Mouse (Mus musculus) embryonic stem cell, embryonic (primary cell): ENCODE data around the gene Cd300lg.

Experiments
- CTCF ChIA-PET, 4 experiments: fragments of 300-600 bp in 2 of 4; fragments of 350-600 bp in 2 of 4; sonication (Branson Sonifier 250); formaldehyde crosslinking; loops; one replicate each; lab custom pipeline; 2022; ENCODE audit warnings: inconsistent platforms in 2 of 4; lab: Charles Lee
- POLR2A ChIA-PET, 4 experiments: fragments of 300-600 bp in 2 of 4; fragments of 350-600 bp in 2 of 4; sonication (Branson Sonifier 250); formaldehyde crosslinking; loops; one replicate each; lab custom pipeline; 2022; ENCODE audit warnings: antibody characterized with exemption in 4 of 4, inconsistent platforms in 1 of 4; lab: Charles Lee

Gene Cd300lg

GRCm38 (mm10) chr11:102034887-102035286, 6.4 kb upstream of the Cd300lg start:
- ChIA-PET POLR2A (interaction anchor here in 2 of 4 experiments (0.6 kb wide), 2 partner anchors 242 to 391 kb away, joined by 3 to 4 read pairs; no protein-coding TSS in a partner anchor), CTCF (interaction anchor here in 1 of 4 experiments (1.3 kb wide), 1 partner anchor 19 kb away, joined by 4 read pairs; no protein-coding TSS in a partner anchor)

GRCm38 (mm10) chr11:102035456-102035960, 5.8 kb upstream of the Cd300lg start:
- ChIA-PET POLR2A (interaction anchor here in 1 of 4 experiments (0.6 kb wide), 1 partner anchor 242 kb away, joined by 3 read pairs; no protein-coding TSS in a partner anchor), CTCF (interaction anchor here in 1 of 4 experiments (1.3 kb wide), 1 partner anchor 18 kb away, joined by 4 read pairs; no protein-coding TSS in a partner anchor)

DNA sequence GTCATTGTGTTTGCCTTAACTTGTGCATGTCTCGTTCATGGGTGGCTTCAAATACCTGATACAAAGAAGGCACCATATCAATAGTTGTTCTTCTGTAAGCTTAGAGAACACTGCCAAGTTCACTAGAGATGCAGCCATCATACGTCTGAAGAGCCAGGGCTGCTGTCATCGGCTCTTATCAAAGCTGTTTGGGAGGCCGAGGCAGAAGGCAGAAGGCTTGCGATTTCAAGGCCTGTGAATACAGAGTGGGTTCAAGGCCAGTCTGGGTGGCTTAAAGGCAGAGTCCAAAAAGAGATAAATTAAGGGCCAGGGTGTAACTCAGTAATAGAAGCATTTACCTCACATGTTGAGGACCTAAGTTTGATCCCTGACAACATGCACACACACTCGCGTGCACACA, 5.0 kb upstream of the Cd300lg start:
- ChIA-PET POLR2A (interaction anchor here in 2 of 4 experiments (0.6 to 1.0 kb wide), 4 partner anchors 30 to 297 kb away, joined by 3 to 4 read pairs (median 3); partner anchors contain the start of gene Cfap97d1 (in 1 of the 2)), CTCF (interaction anchor here in 3 of 4 experiments (0.7 to 6.3 kb wide), 4 partner anchors 10 to 304 kb away, joined by 3 to 84 read pairs (median 4); partner anchors contain the start of genes Cfap97d1 (in 1 of the 3), Dhx8 (in 1 of the 3) and Dusp3 (in 1 of the 3))

DNA sequence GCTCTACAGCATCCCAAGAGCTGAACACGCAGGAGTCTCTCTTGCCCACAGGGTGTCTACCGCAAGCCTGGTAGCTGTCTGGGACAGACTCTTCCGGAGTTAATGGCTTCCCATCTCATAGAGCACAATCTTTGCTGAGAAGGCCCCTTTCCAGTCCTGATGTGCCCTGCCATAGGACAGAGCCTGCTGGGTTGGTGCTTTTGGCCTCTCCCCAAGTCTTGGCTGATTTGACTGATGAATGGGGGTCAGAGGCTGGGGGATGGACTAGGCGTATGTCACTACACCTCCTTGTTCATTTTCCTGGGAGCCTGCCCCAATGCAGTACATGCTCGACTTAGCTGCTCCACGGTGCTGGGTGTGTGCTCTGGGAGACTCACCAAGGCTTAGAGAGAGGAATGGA, 3.5 kb upstream of the Cd300lg start:
- ChIA-PET CTCF (interaction anchor here in 3 of 4 experiments (0.6 to 6.3 kb wide), 11 partner anchors 10 to 1022 kb away, joined by 3 to 84 read pairs (median 4); partner anchors contain the start of genes Cfap97d1 (in 1 of the 3) and Dusp3 (in 1 of the 3)), POLR2A (interaction anchor here in 1 of 4 experiments (0.6 kb wide), 1 partner anchor 49 kb away, joined by 3 read pairs; no protein-coding TSS in a partner anchor)

- ChIA-PET POLR2A (interaction anchor here in 3 of 4 experiments (0.5 to 1.9 kb wide), 20 partner anchors 11 to 398 kb away, joined by 3 to 37 read pairs (median 3); partner anchors contain the start of genes Cfap97d1 (in 2 of the 3), BC030867 (in 1 of the 3), Dusp3 (in 1 of the 3) and Hdac5 (in 1 of the 3)), CTCF (interaction anchor here (0.5 to 6.3 kb wide), 101 partner anchors 8 to 1567 kb away, joined by 3 to 84 read pairs (median 4); partner anchors contain the start of genes Dusp3 (in 4 of the 4), Cfap97d1 (in 3 of the 4), Asb16 (in 1 of the 4) and BC030867 (in 1 of the 4))
These were observed 1.7 kb upstream of the Cd300lg start for GRCm38 (mm10) chr11:102039487-102040137.

- POLR2A ChIA-PET, result interaction anchor here in 3 of 4 experiments (0.5 to 1.9 kb wide), 20 partner anchors 10 to 397 kb away, joined by 3 to 37 read pairs (median 3); partner anchors contain the start of genes Cfap97d1 (in 3 of the 3), BC030867 (in 1 of the 3), Dusp3 (in 1 of the 3) and Hdac5 (in 1 of the 3)
- CTCF ChIA-PET, result interaction anchor here (0.5 to 6.3 kb wide), 110 partner anchors 8 to 1568 kb away, joined by 3 to 84 read pairs (median 4); partner anchors contain the start of genes Dusp3 (in 4 of the 4), Cfap97d1 (in 3 of the 4), Asb16 (in 1 of the 4) and BC030867 (in 1 of the 4)
These were observed 1.2 kb upstream of the Cd300lg start for GRCm38 (mm10) chr11:102040138-102040524.

DNA sequence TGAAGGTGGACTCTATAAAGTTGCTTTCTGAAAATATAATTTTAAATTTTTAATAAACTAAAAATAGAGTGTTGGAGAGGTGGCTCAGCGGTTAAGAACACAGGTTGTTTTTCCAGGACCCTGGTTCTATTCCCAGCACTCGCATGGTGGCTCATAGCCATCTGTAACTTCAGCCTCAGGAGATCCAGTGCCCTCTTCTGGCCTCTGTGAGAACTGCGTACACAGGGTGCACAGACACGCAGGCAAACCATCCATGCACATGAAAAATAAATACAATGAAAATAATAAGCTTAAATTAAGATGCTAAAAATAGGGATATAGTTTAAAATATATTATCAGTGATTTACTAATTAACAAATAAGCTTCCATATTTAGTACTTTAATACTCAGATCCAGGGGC, 663 bp upstream of the Cd300lg start:
- ChIA-PET CTCF (interaction anchor here (0.5 to 6.3 kb wide), 101 partner anchors 9 to 1117 kb away, joined by 3 to 84 read pairs (median 4); partner anchors contain the start of genes Dusp3 (in 4 of the 4), Cfap97d1 (in 2 of the 4), Asb16 (in 1 of the 4) and BC030867 (in 1 of the 4)), POLR2A (interaction anchor here in 3 of 4 experiments (0.7 to 1.9 kb wide), 18 partner anchors 9 to 397 kb away, joined by 3 to 37 read pairs (median 4); partner anchors contain the start of genes Cfap97d1 (in 3 of the 3), BC030867 (in 1 of the 3), Dusp3 (in 1 of the 3) and Hdac5 (in 1 of the 3))

- ChIA-PET CTCF (interaction anchor here in 3 of 4 experiments (0.5 to 2.1 kb wide), 5 partner anchors 11 to 105 kb away, joined by 3 to 5 read pairs (median 4); no protein-coding TSS in a partner anchor), POLR2A (interaction anchor here in 2 of 4 experiments (0.5 to 0.7 kb wide), 3 partner anchors 11 to 545 kb away, joined by 3 to 8 read pairs (median 4); no protein-coding TSS in a partner anchor)
These were observed 1.7 kb downstream of the Cd300lg start for GRCm38 (mm10) chr11:102042971-102043370.

DNA sequence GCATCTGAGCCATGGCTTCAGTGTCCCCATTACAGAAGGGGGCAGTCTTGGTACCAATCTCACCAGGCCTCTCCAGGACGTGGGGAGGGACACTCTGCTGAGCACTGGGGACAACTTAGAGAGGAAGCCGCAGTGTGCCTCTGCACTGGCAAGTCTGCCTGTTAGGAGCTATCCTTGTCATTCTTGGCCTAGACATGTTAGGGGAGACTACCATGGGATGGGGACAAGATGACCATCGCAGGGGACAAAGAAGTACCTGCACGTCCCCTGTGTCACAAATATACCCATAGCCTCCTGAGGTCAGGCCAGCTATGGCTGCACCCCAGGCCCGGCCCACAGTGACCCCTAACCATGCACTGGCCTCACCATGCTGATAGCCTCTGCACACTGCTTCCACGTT, 2.1 kb downstream of the Cd300lg start:
- POLR2A ChIA-PET, result interaction anchor here in 3 of 4 experiments (0.5 to 0.7 kb wide), 4 partner anchors 11 to 227 kb away, joined by 3 to 8 read pairs (median 3); no protein-coding TSS in a partner anchor
- CTCF ChIA-PET, result interaction anchor here in 3 of 4 experiments (0.5 to 2.1 kb wide), 4 partner anchors 10 to 105 kb away, joined by 3 to 5 read pairs (median 4); no protein-coding TSS in a partner anchor

DNA sequence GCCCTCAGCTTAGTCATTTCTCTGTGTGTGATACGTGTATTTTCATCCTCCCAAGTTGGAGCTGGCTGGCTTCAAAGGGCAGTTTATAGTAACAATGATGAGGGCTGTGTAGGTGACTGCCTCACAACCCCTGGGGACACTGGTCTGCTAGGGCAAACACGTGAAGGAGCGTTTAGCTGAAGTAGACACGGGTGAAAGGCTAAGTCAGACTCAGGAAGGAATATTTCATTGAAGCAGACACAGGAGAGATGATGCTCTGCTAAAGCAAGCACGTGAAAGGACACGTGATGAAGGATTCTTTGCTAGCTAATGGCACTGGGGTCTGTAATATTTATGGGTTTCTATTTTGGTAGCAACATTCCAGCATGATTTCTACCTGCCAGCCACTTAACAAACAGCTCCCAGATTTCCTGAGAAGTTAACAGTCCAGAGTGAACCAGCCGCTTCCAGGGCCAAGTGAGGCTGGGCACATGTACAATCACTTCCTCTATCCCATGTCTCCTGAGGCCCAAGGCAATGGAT, 3.4 kb downstream of the Cd300lg start:
- ChIA-PET POLR2A (no interaction called here), CTCF (interaction anchor here in 2 of 4 experiments (0.6 to 0.8 kb wide), 3 partner anchors 9 to 76 kb away, joined by 3 read pairs; no protein-coding TSS in a partner anchor)

DNA sequence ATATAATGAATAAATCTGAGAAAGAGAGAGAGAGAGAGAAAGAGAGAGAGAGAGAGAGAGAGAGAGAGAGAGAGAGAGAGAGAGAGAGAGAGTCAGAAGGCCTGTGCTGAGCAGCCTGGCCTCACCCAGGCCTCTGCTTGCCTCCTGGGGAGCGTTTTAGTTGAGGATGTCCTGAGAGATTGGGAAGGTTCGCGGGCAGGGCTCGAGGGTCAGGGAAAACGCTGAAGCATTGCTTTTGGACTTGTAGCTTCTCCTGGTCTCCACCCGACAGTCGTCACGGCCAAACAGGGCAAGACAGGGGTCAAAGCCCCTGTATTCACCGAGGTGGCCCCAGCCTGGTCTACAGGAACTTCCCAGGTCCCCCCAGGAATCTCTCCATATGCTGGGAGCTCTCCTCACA, 5.3 kb downstream of the Cd300lg start:
- POLR2A ChIA-PET, result interaction anchor here in 3 of 4 experiments (0.6 to 1.3 kb wide), 4 partner anchors 9 to 383 kb away, joined by 3 to 4 read pairs (median 4); partner anchors contain the start of genes Cfap97d1 (in 1 of the 3) and Grn (in 1 of the 3)
- CTCF ChIA-PET, result interaction anchor here (0.6 to 1.8 kb wide), 11 partner anchors 14 to 605 kb away, joined by 3 to 6 read pairs (median 3); partner anchors contain the start of genes Dusp3 (in 1 of the 4) and Rpl27 (in 1 of the 4)

- ChIA-PET CTCF (interaction anchor here in 3 of 4 experiments (0.6 to 6.5 kb wide), 4 partner anchors 10 to 139 kb away, joined by 5 to 62 read pairs (median 6); partner anchors contain the start of genes Cd300lg (in 1 of the 3) and G6pc3 (in 1 of the 3)), POLR2A (interaction anchor here in 3 of 4 experiments (0.5 to 2.2 kb wide), 4 partner anchors 10 to 49 kb away, joined by 3 to 9 read pairs (median 4); partner anchors contain the start of gene Cd300lg (in 1 of the 3))
These were observed 8.7 kb downstream of the Cd300lg start for GRCm38 (mm10) chr11:102049875-102050482.

GRCm38 (mm10) chr11:102051541-102051940, 10.2 kb downstream of the Cd300lg start:
- ChIA-PET POLR2A (interaction anchor here in 3 of 4 experiments (0.6 to 2.2 kb wide), 7 partner anchors 9 to 266 kb away, joined by 3 to 9 read pairs (median 4); partner anchors contain the start of genes Cd300lg (in 1 of the 3) and Etv4 (in 1 of the 3)), CTCF (interaction anchor here (0.6 to 6.5 kb wide), 18 partner anchors 9 to 1099 kb away, joined by 3 to 62 read pairs (median 5); partner anchors contain the start of genes Cd300lg (in 2 of the 4) and Cfap97d1 (in 1 of the 4))

- CTCF ChIA-PET, result interaction anchor here (0.6 to 6.5 kb wide), 14 partner anchors 9 to 1099 kb away, joined by 3 to 62 read pairs (median 5); partner anchors contain the start of genes Cd300lg (in 2 of the 4) and Cfap97d1 (in 1 of the 4)
- POLR2A ChIA-PET, result interaction anchor here in 2 of 4 experiments (0.6 to 2.2 kb wide), 5 partner anchors 9 to 66 kb away, joined by 3 to 9 read pairs (median 5); partner anchors contain the start of gene Cd300lg (in 1 of the 2)
These were observed 10.6 kb downstream of the Cd300lg start for GRCm38 (mm10) chr11:102051954-102052353.

GRCm38 (mm10) chr11:102052697-102053096, 11.4 kb downstream of the Cd300lg start:
- ChIA-PET CTCF (interaction anchor here (0.6 to 6.5 kb wide), 12 partner anchors 8 to 410 kb away, joined by 3 to 62 read pairs (median 6); partner anchors contain the start of genes Cd300lg (in 2 of the 4) and Cfap97d1 (in 1 of the 4)), POLR2A (interaction anchor here in 3 of 4 experiments (1.3 to 1.5 kb wide), 3 partner anchors 9 to 81 kb away, joined by 4 to 5 read pairs (median 5); no protein-coding TSS in a partner anchor)
